Mouse (Mus musculus) C2C12 (cell line): ENCODE data around the gene Spef1.

ENCODE experiments used
- CTCF ChIP-seq: IDR thresholded peaks from one replicate; pipeline ENCODE4 v1.5.1; 2011; ENCODE audit not compliant: control insufficient read depth, insufficient read depth, insufficient read length
- MYOG ChIP-seq: IDR thresholded peaks from one replicate; pipeline ENCODE4 v1.6.1; 2011; ENCODE audit not compliant: control insufficient read depth, insufficient read length; ENCODE audit errors: extremely low read depth
- USF1 ChIP-seq: IDR thresholded peaks from one replicate; pipeline ENCODE4 v1.6.1; 2011; ENCODE audit warnings: low read depth, mild to moderate bottlenecking, control low read depth, moderate library complexity

- TF ChIP-seq CTCF (no peak), MYOG (no peak), USF1 (no peak)
These were observed 58.9 kb downstream of the Spef1 start for GRCm38 (mm10) chr2:131128211-131128610.
